Mouse (Mus musculus): ENCODE measurements around the gene Tmem59l. TPM values are rescaled to one million over a fixed set of nuclear protein-coding genes. Genes with fewer than 3 reads are reported as not detected.

The Tmem59l gene
- total and polyA plus RNA-seq, 2 experiments from 2014 or later: 115 to 150 TPM

DNA sequence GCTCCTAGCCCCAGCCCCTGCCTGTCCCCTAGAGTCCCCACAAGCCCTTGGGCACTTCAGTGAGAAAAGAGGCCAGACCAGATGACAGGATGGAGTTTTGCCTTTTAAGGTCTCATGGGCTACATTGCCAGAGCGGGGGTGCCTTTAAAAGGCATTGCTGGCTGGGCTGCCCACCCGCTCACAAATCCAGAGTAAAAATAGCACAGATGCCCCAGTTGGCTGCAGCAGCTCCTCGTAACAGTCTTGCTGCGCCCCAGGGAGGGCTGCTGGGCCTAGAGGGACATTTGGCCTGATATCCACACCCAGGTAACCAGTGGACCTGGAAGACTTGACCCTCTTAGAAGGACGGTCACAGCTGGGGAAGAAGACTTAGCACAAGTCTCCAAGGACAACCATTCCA lies 33.3 kb downstream of the Tmem59l start:
- WGBS: 90% methylated on average over 5 of the region's 5 CpGs
- no peak overlapping the region for H3K9ac ChIP-seq

DNA sequence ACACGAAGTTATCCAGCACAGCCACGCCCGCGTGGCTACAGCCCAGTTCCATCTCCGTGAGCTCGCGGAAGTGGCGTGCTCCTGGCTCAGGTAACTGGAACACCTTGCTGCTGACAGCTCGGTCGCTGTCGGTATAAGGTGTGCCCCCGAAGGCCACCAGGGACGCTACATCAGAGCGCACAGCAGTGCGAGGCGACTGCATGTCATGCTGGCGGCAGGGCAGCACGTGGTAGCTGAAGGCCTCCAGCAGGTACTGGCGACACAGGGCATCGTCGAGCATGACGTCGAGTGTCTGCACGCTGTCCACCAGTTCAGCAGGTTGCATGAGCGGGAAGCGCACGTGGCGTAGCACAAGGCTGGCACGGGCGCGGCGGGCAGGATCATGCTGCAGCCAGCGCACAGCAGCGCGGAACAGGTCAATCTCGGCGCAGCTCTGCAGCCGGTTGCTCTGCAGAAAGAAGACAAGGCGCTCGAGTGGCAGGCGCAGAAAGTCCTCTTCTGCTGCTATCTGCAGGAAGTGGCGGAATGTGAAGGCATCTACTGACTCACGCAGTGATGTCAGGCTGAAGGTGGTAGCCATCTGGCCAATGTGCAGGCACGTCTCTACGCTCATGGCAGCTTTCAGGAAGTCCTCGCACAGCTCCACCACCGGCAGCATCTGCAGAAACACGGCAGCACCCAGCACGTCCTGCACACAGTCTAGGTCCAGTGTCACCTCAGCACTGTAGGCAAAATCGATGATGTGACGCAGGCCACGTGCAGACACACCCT lies 34.8 kb downstream of the Tmem59l start:
- no peak overlapping the region for H3K9ac ChIP-seq
- DNase-seq (no peak), ATAC-seq (0 out of 2 replicates have a peak, but pooled peaks have one; percentile 17)
- H3K9me3 ChIP-seq (ENCODE audit: low read length): no peaks in the 10 kb centered on the region
- H3K27ac ChIP-seq (ENCODE audit: low read depth, low read length): no peak overlapping the region
- no peak overlapping the region for H3K4me2 ChIP-seq (ENCODE audit: low read depth)
- H3K4me1 ChIP-seq (ENCODE audit: insufficient read depth): no peaks in the 10 kb centered on the region
- TF ChIP-seq CTCF (IDR thresholded peaks at IDR 0.05; ENCODE audit: low read depth): peak; percentile 33; the same call in 1 of the 2 replicates
- H3K27me3 ChIP-seq (ENCODE audit: insufficient read depth, low read length): no peaks in the 10 kb centered on the region
- peaks cover 22% of the 10 kb centered on the region; the same call in 1 of the 2 replicates for H3K36me3 ChIP-seq (ENCODE audit: insufficient read depth)
- H3K4me3 ChIP-seq (ENCODE audit: low read depth, low read length): no peak overlapping the region
- 68% methylated on average over 52 of the region's 52 CpGs for whole genome bisulfite sequencing

More for the DNA sequence above, 33.3 kb downstream of the Tmem59l start:
- DNase-seq (no peak), ATAC-seq (no peak)
- Histone ChIP-seq H3K9me3 (ENCODE audit: low read length) (no peaks in the 10 kb centered on the region), H3K27ac (ENCODE audit: low read depth, low read length) (no peak overlapping the region), H3K27me3 (ENCODE audit: insufficient read depth, low read length) (no peaks in the 10 kb centered on the region), H3K4me3 (ENCODE audit: low read depth, low read length) (no peak overlapping the region), H3K36me3 (ENCODE audit: insufficient read depth) (peaks cover 22% of the 10 kb centered on the region; the same call in 1 of the 2 replicates), H3K4me2 (ENCODE audit: low read depth) (no peak overlapping the region), H3K4me1 (ENCODE audit: insufficient read depth) (no peaks in the 10 kb centered on the region)
- TF ChIP-seq CTCF (IDR thresholded peaks at IDR 0.05; ENCODE audit: low read depth): no peak

DNA sequence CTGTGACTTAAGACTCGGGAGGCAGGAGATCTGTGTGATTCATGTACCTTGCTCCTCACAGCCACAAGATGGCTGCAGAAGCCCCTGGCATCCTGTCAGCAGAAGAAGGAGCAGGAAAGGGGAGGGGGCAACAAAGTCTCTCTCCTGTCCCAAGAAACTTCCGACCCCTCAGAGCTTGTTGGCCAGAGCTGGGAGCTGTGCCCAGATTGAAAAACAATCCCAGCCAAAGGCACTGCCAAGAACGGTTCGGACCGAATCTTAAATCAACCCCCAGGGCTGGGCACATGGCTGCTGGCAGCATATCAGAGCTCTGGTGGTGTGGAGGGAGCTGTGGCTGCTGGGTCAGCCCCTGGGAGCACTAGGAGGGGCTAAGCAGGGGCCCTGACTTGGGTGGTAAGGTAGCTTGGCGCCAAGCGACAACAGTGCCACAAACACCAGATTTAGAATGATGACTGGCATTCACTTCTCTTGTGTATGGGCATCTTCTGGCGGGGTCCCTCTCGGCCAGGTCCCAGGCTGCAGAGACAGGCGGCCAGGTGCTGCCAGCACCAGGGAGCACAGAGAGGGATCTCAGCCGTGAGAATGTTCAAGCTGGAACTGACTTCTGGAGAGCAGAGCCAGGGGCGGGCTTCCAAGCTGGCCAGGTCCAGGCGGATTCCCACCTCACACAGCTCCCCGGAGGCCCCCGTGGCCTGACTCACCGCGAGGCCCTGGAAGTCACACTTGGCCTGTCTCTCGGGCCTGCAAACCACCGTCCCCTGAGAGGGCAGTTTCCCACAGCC lies 39.3 kb downstream of the Tmem59l start:
- Histone ChIP-seq H3K27ac (ENCODE audit: low read depth, low read length) (no peak overlapping the region; the same call in 1 of the 2 replicates), H3K4me1 (ENCODE audit: insufficient read depth) (no peaks in the 10 kb centered on the region), H3K9ac (no peak overlapping the region), H3K36me3 (ENCODE audit: insufficient read depth) (peaks cover 22% of the 10 kb centered on the region; the same call in 1 of the 2 replicates), H3K4me3 (ENCODE audit: low read depth, low read length) (no peak overlapping the region), H3K27me3 (ENCODE audit: insufficient read depth, low read length) (no peaks in the 10 kb centered on the region), H3K4me2 (ENCODE audit: low read depth) (no peak overlapping the region), H3K9me3 (ENCODE audit: low read length) (no peaks in the 10 kb centered on the region)
- peak; percentile 23; the same call in 1 of the 2 replicates for TF ChIP-seq CTCF (IDR thresholded peaks at IDR 0.05; ENCODE audit: low read depth)
- 57% methylated on average over 19 of the region's 19 CpGs for WGBS
- DNase-seq (peak; percentile 68), ATAC-seq (peak; percentile 82)

DNA sequence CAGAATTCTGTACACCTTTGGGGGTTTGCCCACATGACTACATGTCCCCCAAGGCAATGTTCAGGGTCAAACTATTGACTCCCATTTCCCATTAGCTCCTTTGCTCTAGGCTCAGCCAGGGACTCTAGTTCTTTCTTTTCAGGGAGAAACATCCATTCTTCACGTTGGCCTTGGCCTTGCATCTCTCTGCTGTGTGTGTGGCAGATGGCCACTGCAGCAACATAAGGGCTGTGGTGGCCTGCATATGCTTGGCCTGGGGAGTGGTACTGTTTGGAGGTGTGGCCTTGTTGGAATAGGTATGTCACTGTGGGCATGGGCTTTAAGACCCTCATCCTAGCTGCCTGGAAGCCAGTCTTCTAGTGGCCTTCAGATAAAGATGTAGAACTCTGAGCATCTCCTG lies 41.2 kb downstream of the Tmem59l start:
- Histone ChIP-seq H3K36me3 (ENCODE audit: insufficient read depth) (peaks cover 9% of the 10 kb centered on the region; the same call in 1 of the 2 replicates), H3K27ac (ENCODE audit: low read depth, low read length) (no peak overlapping the region), H3K4me3 (ENCODE audit: low read depth, low read length) (no peak overlapping the region), H3K27me3 (ENCODE audit: insufficient read depth, low read length) (no peaks in the 10 kb centered on the region), H3K4me2 (ENCODE audit: low read depth) (no peak overlapping the region), H3K9me3 (ENCODE audit: low read length) (no peaks in the 10 kb centered on the region), H3K4me1 (ENCODE audit: insufficient read depth) (no peaks in the 10 kb centered on the region), H3K9ac (no peak overlapping the region)
- TF ChIP-seq CTCF (IDR thresholded peaks at IDR 0.05; ENCODE audit: low read depth): no peak
- DNase-seq (no peak), ATAC-seq (no peak)
- WGBS: 48% methylated on average over 1 of the region's 1 CpGs

DNA sequence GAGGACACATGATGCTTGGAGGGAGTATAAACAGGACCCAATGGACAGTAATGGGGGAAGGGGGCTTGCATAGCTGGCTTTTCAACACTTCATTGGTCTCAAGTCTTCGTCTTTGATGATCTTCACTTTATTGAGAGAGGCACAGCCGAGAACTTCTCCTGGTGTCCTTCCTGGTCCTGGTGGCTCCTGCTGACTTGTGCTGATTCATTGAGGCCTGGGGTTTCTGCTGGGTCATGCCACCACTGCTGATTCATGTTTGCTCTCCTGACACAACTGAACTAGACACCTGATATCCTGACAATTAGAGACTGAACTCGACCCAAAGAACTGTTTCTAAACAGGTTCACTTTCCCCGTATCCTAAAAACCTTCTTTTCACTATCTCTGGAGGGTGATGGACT lies 43.8 kb downstream of the Tmem59l start:
- DNase-seq (no peak), ATAC-seq (no peak)
- Histone ChIP-seq H3K9ac (no peak overlapping the region), H3K27ac (ENCODE audit: low read depth, low read length) (no peak overlapping the region), H3K36me3 (ENCODE audit: insufficient read depth) (no peaks in the 10 kb centered on the region), H3K27me3 (ENCODE audit: insufficient read depth, low read length) (no peaks in the 10 kb centered on the region), H3K4me2 (ENCODE audit: low read depth) (no peak overlapping the region), H3K4me1 (ENCODE audit: insufficient read depth) (peaks cover 6% of the 10 kb centered on the region), H3K4me3 (ENCODE audit: low read depth, low read length) (no peak overlapping the region), H3K9me3 (ENCODE audit: low read length) (no peaks in the 10 kb centered on the region)
- no peak for TF ChIP-seq CTCF (IDR thresholded peaks at IDR 0.05; ENCODE audit: low read depth)
- WGBS: 84% methylated on average over 4 of the region's 4 CpGs

DNA sequence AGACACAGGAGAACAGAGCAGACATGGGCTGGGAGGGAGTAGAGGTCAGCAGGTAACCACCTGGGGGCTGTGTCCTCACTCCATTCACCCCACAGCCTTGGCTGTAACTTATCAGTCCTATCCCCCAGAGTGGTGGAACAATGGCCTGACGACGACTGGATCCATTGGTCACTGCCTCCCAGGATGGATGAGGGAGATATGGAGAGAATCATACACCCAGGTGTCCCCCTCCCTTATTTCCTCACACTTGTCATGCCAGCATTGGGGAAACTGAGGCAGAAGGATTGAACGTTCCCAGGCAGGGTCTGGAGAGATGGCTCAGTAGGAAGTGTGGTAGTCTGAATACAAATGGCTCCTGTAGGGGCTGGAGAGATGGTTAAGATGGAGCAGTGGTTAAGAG lies 45.6 kb downstream of the Tmem59l start:
- ATAC-seq: no peak
- no peak overlapping the region for H3K9ac ChIP-seq
- no peak overlapping the region for H3K27ac ChIP-seq (ENCODE audit: low read depth, low read length)
- no peaks in the 10 kb centered on the region for H3K36me3 ChIP-seq (ENCODE audit: insufficient read depth)
- no peaks in the 10 kb centered on the region for H3K27me3 ChIP-seq (ENCODE audit: insufficient read depth, low read length)
- no peak for TF ChIP-seq CTCF (IDR thresholded peaks at IDR 0.05; ENCODE audit: low read depth)
- no peak for DNase-seq
- peaks cover 15% of the 10 kb centered on the region for H3K4me1 ChIP-seq (ENCODE audit: insufficient read depth)
- H3K4me3 ChIP-seq (ENCODE audit: low read depth, low read length): no peak overlapping the region
- 67% methylated on average over 3 of the region's 3 CpGs for WGBS
- H3K4me2 ChIP-seq (ENCODE audit: low read depth): no peak overlapping the region
- H3K9me3 ChIP-seq (ENCODE audit: low read length): no peaks in the 10 kb centered on the region

DNA sequence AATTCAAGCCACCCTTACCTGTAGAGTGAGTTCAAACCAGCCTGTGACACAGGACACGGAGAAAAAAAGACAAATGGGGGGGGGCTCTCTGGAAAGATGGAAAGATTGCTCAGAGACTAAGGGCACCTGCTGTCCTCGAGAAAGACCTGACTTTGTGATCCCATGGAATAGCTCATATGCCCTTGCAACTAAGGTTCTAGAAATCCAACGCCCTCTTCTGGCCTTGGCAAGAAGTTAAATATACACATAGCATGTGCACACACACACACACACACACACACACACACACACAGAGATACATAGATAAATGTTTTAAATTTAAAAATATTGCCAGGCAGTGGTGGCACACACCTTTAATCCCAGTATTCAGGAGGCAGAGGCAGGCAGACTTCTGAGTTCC lies 46.9 kb downstream of the Tmem59l start:
- Histone ChIP-seq H3K4me3 (ENCODE audit: low read depth, low read length) (no peak overlapping the region), H3K4me1 (ENCODE audit: insufficient read depth) (peaks cover 15% of the 10 kb centered on the region), H3K4me2 (ENCODE audit: low read depth) (peak overlapping the region; percentile 77), H3K27me3 (ENCODE audit: insufficient read depth, low read length) (no peaks in the 10 kb centered on the region), H3K27ac (ENCODE audit: low read depth, low read length) (no peak overlapping the region), H3K9ac (no peak overlapping the region), H3K36me3 (ENCODE audit: insufficient read depth) (no peaks in the 10 kb centered on the region), H3K9me3 (ENCODE audit: low read length) (no peaks in the 10 kb centered on the region)
- ATAC-seq (no peak), DNase-seq (no peak)
- 55% methylated on average over 3 of the region's 3 CpGs for WGBS
- TF ChIP-seq CTCF (IDR thresholded peaks at IDR 0.05; ENCODE audit: low read depth): peak; percentile 26

Measured in forebrain, postnatal 0 days (tissue).